Comparison of ENCODE assay signal across 27 mouse cellular contexts in the genomic region with DNA sequence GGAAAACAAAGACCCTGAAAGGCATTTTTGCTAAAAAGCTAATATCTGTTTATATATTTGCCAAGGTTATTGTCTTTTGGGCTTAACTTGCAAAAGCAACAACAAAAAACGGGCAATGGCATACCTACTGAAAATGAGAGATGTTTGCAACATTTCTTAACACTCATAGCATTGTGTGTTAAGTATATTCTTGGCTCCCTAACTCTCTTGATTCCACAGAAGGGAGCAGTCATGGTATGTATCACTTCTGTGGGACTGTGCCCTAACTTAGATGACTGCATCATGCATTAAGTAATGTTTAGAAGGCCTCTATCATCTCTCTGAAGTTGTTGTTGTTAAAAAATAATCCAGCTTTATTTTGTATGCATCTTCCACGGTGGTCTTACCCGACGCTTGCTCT.
A peak's percentile ranks its signal among the peaks of the same experiment; 100 is the strongest.
DNase-seq lines count a peak whose midpoint lies in the region; ATAC-seq and TF ChIP-seq lines count a peak whose summit lies in the region.
"Had no signal": no experiment of that assay in that cellular context is flagged by ENCODE, and none has a peak within 500 bp of the region (broad histone marks: within the 10 kb centered on the region; RNA-seq: fewer than 3 reads in every experiment).

No protein-coding gene starts in this region.

- no peaks in the 10 kb centered on the region for H3K9me3 ChIP-seq in hindbrain, embryonic 13.5 days
- no peaks in the 10 kb centered on the region for H3K9me3 ChIP-seq in hindbrain, embryonic 11.5 days (ENCODE audit: control insufficient read depth, low read length)
- no peaks in the 10 kb centered on the region for H3K9me3 ChIP-seq in hindbrain, postnatal 0 days (ENCODE audit: low read length)
- H3K9me3 ChIP-seq in hindbrain, embryonic 12.5 days (replicated peaks): no peaks in the 10 kb centered on the region
- no peaks in the 10 kb centered on the region for H3K9me3 ChIP-seq in midbrain, embryonic 16.5 days (replicated peaks; ENCODE audit: control insufficient read depth, low read length, poor library complexity, severe bottlenecking)
- no peaks in the 10 kb centered on the region for H3K9me3 ChIP-seq in midbrain, embryonic 10.5 days (replicated peaks)
- H3K9me3 ChIP-seq in stomach, embryonic 16.5 days (replicated peaks; ENCODE audit: control insufficient read depth, low read length): no peaks in the 10 kb centered on the region
- H3K9me3 ChIP-seq in stomach, postnatal 0 days (ENCODE audit: control insufficient read depth, low read length): no peaks in the 10 kb centered on the region
- H3K9me3 ChIP-seq: embryonic facial prominence, embryonic 10.5 days; embryonic facial prominence, embryonic 13.5 days; forebrain, embryonic 12.5 days; forebrain, embryonic 15.5 days; heart, embryonic 12.5 days; heart, embryonic 15.5 days had no signal

- H3K4me1 ChIP-seq in hindbrain, embryonic 13.5 days (replicated peaks): no peaks in the 10 kb centered on the region
- no peaks in the 10 kb centered on the region for H3K4me1 ChIP-seq in hindbrain, embryonic 11.5 days (replicated peaks; ENCODE audit: control insufficient read depth, insufficient read depth, low read length)
- no peaks in the 10 kb centered on the region for H3K4me1 ChIP-seq in hindbrain, postnatal 0 days (ENCODE audit: insufficient read depth, low read length)
- no peaks in the 10 kb centered on the region for H3K4me1 ChIP-seq in hindbrain, embryonic 12.5 days
- H3K4me1 ChIP-seq in midbrain, embryonic 16.5 days (ENCODE audit: control insufficient read depth, insufficient read depth, low read length): 0 out of 2 replicates have a peak, but pooled peaks cover 6% of the 10 kb centered on the region
- H3K4me1 ChIP-seq in midbrain, embryonic 10.5 days: peaks cover 12% of the 10 kb centered on the region
- no peaks in the 10 kb centered on the region for H3K4me1 ChIP-seq in stomach, embryonic 16.5 days (ENCODE audit: control insufficient read depth, insufficient read depth, low read length)
- H3K4me1 ChIP-seq in stomach, postnatal 0 days (replicated peaks; ENCODE audit: control insufficient read depth, insufficient read depth): no peaks in the 10 kb centered on the region
- H3K4me1 ChIP-seq: embryonic facial prominence, embryonic 13.5 days; forebrain, embryonic 15.5 days; heart, embryonic 15.5 days had no signal

- ATAC-seq in hindbrain, embryonic 13.5 days (ENCODE audit: low FRiP score): no peak
- ATAC-seq in hindbrain, embryonic 11.5 days (ENCODE audit: low FRiP score): no peak
- ATAC-seq in hindbrain, postnatal 0 days: no peak
- no peak for ATAC-seq in hindbrain, embryonic 12.5 days (ENCODE audit: low FRiP score)
- ATAC-seq in midbrain, embryonic 16.5 days: no peak
- ATAC-seq in stomach, embryonic 16.5 days (ENCODE audit: insufficient read depth, low FRiP score): peak; percentile 77
- ATAC-seq in stomach, postnatal 0 days (ENCODE audit: low FRiP score, low TSS enrichment): no peak
- ATAC-seq: activated CD4-positive, CD25-positive, alpha-beta regulatory T cell, adult 4 months; forebrain, embryonic 15.5 days had no signal

- no peaks in the 10 kb centered on the region for H3K36me3 ChIP-seq in hindbrain, embryonic 13.5 days
- H3K36me3 ChIP-seq in hindbrain, embryonic 11.5 days (ENCODE audit: control insufficient read depth, insufficient read depth, low read length): no peaks in the 10 kb centered on the region
- H3K36me3 ChIP-seq in hindbrain, postnatal 0 days (ENCODE audit: insufficient read depth, low read length): no peaks in the 10 kb centered on the region
- no peaks in the 10 kb centered on the region for H3K36me3 ChIP-seq in hindbrain, embryonic 12.5 days
- no peaks in the 10 kb centered on the region for H3K36me3 ChIP-seq in midbrain, embryonic 16.5 days (ENCODE audit: control insufficient read depth, insufficient read depth, low read length)
- H3K36me3 ChIP-seq in midbrain, embryonic 10.5 days: no peaks in the 10 kb centered on the region
- no peaks in the 10 kb centered on the region for H3K36me3 ChIP-seq in stomach, embryonic 16.5 days (ENCODE audit: control insufficient read depth, insufficient read depth, low read length)
- H3K36me3 ChIP-seq in stomach, postnatal 0 days (ENCODE audit: control insufficient read depth, insufficient read depth, low read length): no peaks in the 10 kb centered on the region
- H3K36me3 ChIP-seq: embryonic facial prominence, embryonic 10.5 days; embryonic facial prominence, embryonic 13.5 days; forebrain, embryonic 12.5 days; forebrain, embryonic 15.5 days; heart, embryonic 12.5 days; heart, embryonic 15.5 days had no signal

- no peak overlapping the region for H3K4me2 ChIP-seq in hindbrain, embryonic 13.5 days
- H3K4me2 ChIP-seq in hindbrain, embryonic 11.5 days (replicated peaks; ENCODE audit: low read depth, low read length): no peak overlapping the region
- H3K4me2 ChIP-seq in hindbrain, postnatal 0 days (ENCODE audit: low read depth, low read length): no peak overlapping the region
- no peak overlapping the region for H3K4me2 ChIP-seq in hindbrain, embryonic 12.5 days (replicated peaks)
- H3K4me2 ChIP-seq in midbrain, embryonic 16.5 days (ENCODE audit: low read length): no peak overlapping the region
- H3K4me2 ChIP-seq in stomach, embryonic 16.5 days (ENCODE audit: low read depth, low read length): no peak overlapping the region
- H3K4me2 ChIP-seq in stomach, postnatal 0 days (replicated peaks; ENCODE audit: low read depth): no peak overlapping the region
- H3K4me2 ChIP-seq: embryonic facial prominence, embryonic 13.5 days; forebrain, embryonic 12.5 days; forebrain, embryonic 15.5 days; heart, embryonic 12.5 days; heart, embryonic 15.5 days had no signal

- no peak overlapping the region for H3K9ac ChIP-seq in hindbrain, embryonic 13.5 days
- H3K9ac ChIP-seq in hindbrain, embryonic 11.5 days (ENCODE audit: low read depth, low read length): no peak overlapping the region
- no peak overlapping the region for H3K9ac ChIP-seq in hindbrain, postnatal 0 days (replicated peaks; ENCODE audit: low read length)
- no peak overlapping the region for H3K9ac ChIP-seq in hindbrain, embryonic 12.5 days
- no peak overlapping the region for H3K9ac ChIP-seq in midbrain, embryonic 16.5 days (ENCODE audit: low read depth, low read length)
- no peak overlapping the region for H3K9ac ChIP-seq in stomach, embryonic 16.5 days (ENCODE audit: low read length)
- no peak overlapping the region for H3K9ac ChIP-seq in stomach, postnatal 0 days (ENCODE audit: low read length)
- H3K9ac ChIP-seq: embryonic facial prominence, embryonic 13.5 days; forebrain, embryonic 12.5 days; forebrain, embryonic 15.5 days; heart, embryonic 12.5 days; heart, embryonic 15.5 days had no signal

- TF ChIP-seq EP300 in stomach, postnatal 0 days (optimal IDR thresholded peaks at IDR 0.05): no peak

- peak overlapping the region; percentile 35; the same call in 1 of the 2 replicates for H3K27ac ChIP-seq in hindbrain, embryonic 13.5 days
- H3K27ac ChIP-seq in hindbrain, embryonic 11.5 days (ENCODE audit: low read depth, low read length): no peak overlapping the region
- peak overlapping the region; percentile 51 for H3K27ac ChIP-seq in hindbrain, postnatal 0 days
- H3K27ac ChIP-seq in hindbrain, embryonic 12.5 days: no peak overlapping the region
- H3K27ac ChIP-seq in midbrain, embryonic 16.5 days (ENCODE audit: low read length): peak overlapping the region; percentile 42; the same call in 1 of the 2 replicates
- H3K27ac ChIP-seq in midbrain, embryonic 10.5 days (replicated peaks): no peak overlapping the region
- H3K27ac ChIP-seq in stomach, embryonic 16.5 days (ENCODE audit: low read length): no peak overlapping the region
- H3K27ac ChIP-seq in stomach, postnatal 0 days (replicated peaks): no peak overlapping the region
- H3K27ac ChIP-seq: embryonic facial prominence, embryonic 10.5 days; embryonic facial prominence, embryonic 13.5 days; forebrain, embryonic 12.5 days; forebrain, embryonic 15.5 days; heart, embryonic 15.5 days had no signal

- 81% methylated on average over 4 of the region's 4 CpGs for WGBS in hindbrain, embryonic 13.5 days
- WGBS in hindbrain, embryonic 11.5 days: 81% methylated on average over 4 of the region's 4 CpGs
- WGBS in hindbrain, postnatal 0 days: 67% methylated on average over 4 of the region's 4 CpGs
- WGBS in hindbrain, embryonic 12.5 days: 80% methylated on average over 4 of the region's 4 CpGs
- WGBS in midbrain, embryonic 16.5 days: 72% methylated on average over 4 of the region's 4 CpGs
- 85% methylated on average over 4 of the region's 4 CpGs for WGBS in midbrain, embryonic 10.5 days
- WGBS in stomach, embryonic 16.5 days: 59% methylated on average over 4 of the region's 4 CpGs
- WGBS in stomach, postnatal 0 days: 76% methylated on average over 4 of the region's 4 CpGs

- H3K27me3 ChIP-seq in hindbrain, embryonic 13.5 days: no peaks in the 10 kb centered on the region
- H3K27me3 ChIP-seq in hindbrain, embryonic 11.5 days (ENCODE audit: control insufficient read depth, insufficient read depth, low read length): no peaks in the 10 kb centered on the region
- no peaks in the 10 kb centered on the region for H3K27me3 ChIP-seq in hindbrain, postnatal 0 days (ENCODE audit: insufficient read depth, low read length)
- H3K27me3 ChIP-seq in hindbrain, embryonic 12.5 days: no peaks in the 10 kb centered on the region
- no peaks in the 10 kb centered on the region for H3K27me3 ChIP-seq in midbrain, embryonic 16.5 days (ENCODE audit: control insufficient read depth, insufficient read depth, low read depth, low read length)
- no peaks in the 10 kb centered on the region for H3K27me3 ChIP-seq in midbrain, embryonic 10.5 days (ENCODE audit: low read depth, poor library complexity, severe bottlenecking)
- no peaks in the 10 kb centered on the region for H3K27me3 ChIP-seq in stomach, embryonic 16.5 days (ENCODE audit: control insufficient read depth, insufficient read depth, low read length)
- H3K27me3 ChIP-seq in stomach, postnatal 0 days (ENCODE audit: control insufficient read depth, insufficient read depth, low read length): no peaks in the 10 kb centered on the region
- H3K27me3 ChIP-seq: embryonic facial prominence, embryonic 13.5 days; forebrain, embryonic 12.5 days; forebrain, embryonic 15.5 days; heart, embryonic 12.5 days; heart, embryonic 15.5 days had no signal

- no peak for DNase-seq in hindbrain, embryonic 11.5 days (ENCODE audit: low spot score)
- no peak for DNase-seq in hindbrain, postnatal 0 days (ENCODE audit: low spot score)
- no peak for DNase-seq in midbrain, embryonic 10.5 days (ENCODE audit: low spot score)
- no peak for DNase-seq in stomach, postnatal 0 days (ENCODE audit: low spot score)
- DNase-seq: adrenal gland, adult 8-10 months; adrenal gland, postnatal 25 days; cerebellum, adult 11-12 months; cerebellum, adult 8-10 months; cerebellum, postnatal 10 days; cerebellum, postnatal 36 days; embryo, embryonic 11 days; gastrocnemius, postnatal 25 days; heart, adult 18-20 months; heart, postnatal 10 days; heart, postnatal 36 days had no signal

- TF ChIP-seq CTCF in hindbrain, postnatal 0 days (IDR thresholded peaks at IDR 0.05; ENCODE audit: low read depth): no peak
- no peak for TF ChIP-seq CTCF in stomach, postnatal 0 days (IDR thresholded peaks at IDR 0.05; ENCODE audit: low read depth)

- no peak overlapping the region for H3K4me3 ChIP-seq in hindbrain, embryonic 13.5 days
- H3K4me3 ChIP-seq in hindbrain, embryonic 11.5 days (ENCODE audit: low read depth, low read length): no peak overlapping the region
- no peak overlapping the region for H3K4me3 ChIP-seq in hindbrain, postnatal 0 days (ENCODE audit: low read length)
- H3K4me3 ChIP-seq in hindbrain, embryonic 12.5 days: no peak overlapping the region
- H3K4me3 ChIP-seq in midbrain, embryonic 16.5 days (ENCODE audit: low read depth, low read length): no peak overlapping the region
- no peak overlapping the region for H3K4me3 ChIP-seq in midbrain, embryonic 10.5 days
- no peak overlapping the region for H3K4me3 ChIP-seq in stomach, embryonic 16.5 days (replicated peaks; ENCODE audit: low read length)
- H3K4me3 ChIP-seq in stomach, postnatal 0 days (ENCODE audit: low read depth, low read length): no peak overlapping the region
- H3K4me3 ChIP-seq: embryonic facial prominence, embryonic 10.5 days; embryonic facial prominence, embryonic 13.5 days; erythroblast, embryonic 14.5 days; forebrain, embryonic 12.5 days; forebrain, embryonic 15.5 days; heart, embryonic 12.5 days; heart, embryonic 15.5 days had no signal

Comparison
In these comparisons a context has a peak if more than half of its experiments do, and no peak if none do; other contexts are left out.
1. H3K27ac ChIP-seq: peak in hindbrain, embryonic 13.5 days (single experiment), hindbrain, postnatal 0 days (single experiment) and midbrain, embryonic 16.5 days (single experiment); none in hindbrain, embryonic 11.5 days (single experiment), hindbrain, embryonic 12.5 days (single experiment), midbrain, embryonic 10.5 days (single experiment), stomach, embryonic 16.5 days (single experiment) and stomach, postnatal 0 days (single experiment).